16 mouse cellular contexts compared by ENCODE assay signal in genomic region chr3:22238106-22238900, GRCm38 (mm10).
DNase-seq lines count a peak whose midpoint lies in the region; TF ChIP-seq lines count a peak whose summit lies in the region.
"Had no signal": no experiment of that assay in that cellular context is flagged by ENCODE, and none has a peak within 500 bp of the region (broad histone marks: within the 10 kb centered on the region; RNA-seq: fewer than 3 reads in every experiment).

No protein-coding gene starts in this region.

- DNase-seq in gastrocnemius, adult 2 months = no peak
- DNase-seq in gastrocnemius, postnatal 10 days = no peak
- DNase-seq in kidney, postnatal 10 days = peak; percentile 21
- no peak for DNase-seq in kidney, adult 8-10 months
- peak; percentile 9 to 18 for DNase-seq in kidney, postnatal 4 days
- DNase-seq in lung, postnatal 4 days = peak; percentile 24 to 36
- DNase-seq in left cerebral cortex, adult 8-10 months (ENCODE audit: low spot score in 2 of 2) = no peak
- no peak for DNase-seq in gastrocnemius, postnatal 4 days (ENCODE audit: low spot score in 2 of 2)
- DNase-seq: adrenal gland, postnatal 25 days; cerebellum, adult 9-10 months; thymus, postnatal 14 days had no signal

- intact Hi-C loops in gastrocnemius, adult 2 months (cut with DNase I) = no loop called here

- H3K4me3 ChIP-seq in gastrocnemius, adult 2 months = peak overlapping the region; percentile 33
- H3K4me3 ChIP-seq: forebrain, embryonic 15.5 days; heart, embryonic 15.5 days; limb, embryonic 12.5 days; neural tube, embryonic 13.5 days had no signal

- TF ChIP-seq CTCF in gastrocnemius, adult 2 months (IDR thresholded peaks at IDR 0.05) = no peak

- 0 out of 2 replicates have a peak overlapping the region, but pooled peaks have one; percentile 20 for H3K27ac ChIP-seq in gastrocnemius, adult 2 months
- H3K27ac ChIP-seq: forebrain, embryonic 15.5 days; heart, embryonic 15.5 days; limb, embryonic 12.5 days; liver, embryonic 14.5 days; neural tube, embryonic 13.5 days had no signal

Comparison
In these comparisons a context has a peak if more than half of its experiments do, and no peak if none do; other contexts are left out.
1. DNase-seq: peak in kidney, postnatal 10 days (single experiment), kidney, postnatal 4 days (2 of 2) and lung, postnatal 4 days (2 of 2); none in gastrocnemius, adult 2 months (single experiment), gastrocnemius, postnatal 10 days (single experiment), kidney, adult 8-10 months (0 of 2), left cerebral cortex, adult 8-10 months (0 of 2) and gastrocnemius, postnatal 4 days (0 of 2).